ENCODE assay signal across 9 mouse cellular contexts in the genomic region with DNA sequence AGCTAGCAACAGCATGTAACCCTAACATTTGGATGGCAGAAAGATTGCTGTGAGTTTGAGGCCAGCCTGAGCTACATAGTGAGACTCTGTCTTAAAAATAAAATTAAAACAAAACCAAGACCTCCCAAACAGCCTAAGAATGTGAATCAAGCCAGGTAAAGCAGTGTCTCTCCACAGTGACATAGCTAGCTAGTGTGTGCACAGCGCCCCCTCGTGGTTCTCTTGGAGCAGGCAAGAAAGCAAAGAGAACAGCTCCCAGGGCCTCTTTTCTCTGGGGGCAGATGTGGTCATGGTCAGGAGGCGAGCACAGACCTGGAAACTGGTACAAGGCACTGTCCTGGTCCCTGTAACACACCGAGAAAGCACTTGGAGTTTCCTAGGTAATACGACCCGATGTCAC. TPM values are rescaled to one million over a fixed set of nuclear protein-coding genes. Genes with fewer than 3 reads are reported as not detected.
DNase-seq lines count a peak whose midpoint lies in the region; ATAC-seq lines count a peak whose summit lies in the region.
"Had no signal": no experiment of that assay in that cellular context is flagged by ENCODE, and none has a peak within 500 bp of the region (broad histone marks: within the 10 kb centered on the region; RNA-seq: fewer than 3 reads in every experiment).

No protein-coding gene starts in this region.

- peak; percentile 84 for DNase-seq in 3T3-L1 (ENCODE audit: low read depth, low spot score)
- DNase-seq in CD4-positive helper T cell, adult 2 months (ENCODE audit: low read depth, low spot score): peak; percentile 53
- peak; percentile 42 for DNase-seq in c-Kit-positive CD71-negative TER-119-negative erythroid progenitor cells, embryonic 14.5 days (ENCODE audit: low read depth)
- peak; percentile 82 for DNase-seq in forebrain, embryonic 14.5 days (ENCODE audit: low spot score)
- DNase-seq in lung, adult 18-20 months: peak; percentile 14 to 16
- DNase-seq in retina, postnatal 1 day: peak; percentile 85

- no peaks in the 10 kb centered on the region for H3K9me3 ChIP-seq in forebrain, embryonic 14.5 days (replicated peaks; ENCODE audit: control insufficient read depth, low read length)
- no peaks in the 10 kb centered on the region for H3K9me3 ChIP-seq in intestine, embryonic 15.5 days
- H3K9me3 ChIP-seq: stomach, embryonic 15.5 days had no signal

- H3K4me1 ChIP-seq in forebrain, embryonic 14.5 days (ENCODE audit: control insufficient read depth, insufficient read depth, low read length): no peaks in the 10 kb centered on the region
- no peaks in the 10 kb centered on the region for H3K4me1 ChIP-seq in intestine, embryonic 15.5 days (replicated peaks)
- H3K4me1 ChIP-seq: stomach, embryonic 15.5 days had no signal

- H3K4me3 ChIP-seq in forebrain, embryonic 14.5 days (ENCODE audit: low read depth, low read length): no peak overlapping the region
- H3K4me3 ChIP-seq in intestine, embryonic 15.5 days (replicated peaks): no peak overlapping the region
- H3K4me3 ChIP-seq: stomach, embryonic 15.5 days had no signal

- no peak overlapping the region for H3K4me2 ChIP-seq in forebrain, embryonic 14.5 days (ENCODE audit: low read length)
- H3K4me2 ChIP-seq in intestine, embryonic 15.5 days (replicated peaks): no peak overlapping the region
- H3K4me2 ChIP-seq: stomach, embryonic 15.5 days had no signal

- no peak overlapping the region for H3K9ac ChIP-seq in forebrain, embryonic 14.5 days (ENCODE audit: low read length)
- no peak overlapping the region for H3K9ac ChIP-seq in intestine, embryonic 15.5 days
- H3K9ac ChIP-seq: stomach, embryonic 15.5 days had no signal

- WGBS in forebrain, embryonic 14.5 days: 24% methylated on average over 6 of the region's 6 CpGs
- 20% methylated on average over 6 of the region's 6 CpGs for WGBS in intestine, embryonic 15.5 days

- no peaks in the 10 kb centered on the region for H3K36me3 ChIP-seq in forebrain, embryonic 14.5 days (ENCODE audit: control insufficient read depth, insufficient read depth, low read length)
- H3K36me3 ChIP-seq in intestine, embryonic 15.5 days: no peaks in the 10 kb centered on the region
- H3K36me3 ChIP-seq: stomach, embryonic 15.5 days had no signal

- H3K27me3 ChIP-seq in forebrain, embryonic 14.5 days (replicated peaks; ENCODE audit: control insufficient read depth, insufficient read depth, low read length): no peaks in the 10 kb centered on the region
- H3K27me3 ChIP-seq in intestine, embryonic 15.5 days (replicated peaks): no peaks in the 10 kb centered on the region
- H3K27me3 ChIP-seq: stomach, embryonic 15.5 days had no signal

- no peak overlapping the region for H3K27ac ChIP-seq in forebrain, embryonic 14.5 days (ENCODE audit: low read depth, low read length)
- H3K27ac ChIP-seq in intestine, embryonic 15.5 days: no peak overlapping the region
- H3K27ac ChIP-seq: stomach, embryonic 15.5 days had no signal

- ATAC-seq in forebrain, embryonic 14.5 days: no peak; the same call in 1 of the 2 replicates
- ATAC-seq in intestine, embryonic 15.5 days: peak; percentile 26; the same call in 1 of the 2 replicates
- ATAC-seq in erythroid progenitor cell, adult 5-6 weeks (replicated peaks; ENCODE audit: low FRiP score, poor library complexity, severe bottlenecking): no peak

RNA-seq across cellular contexts. Expression of gene Afap1, which starts 35.0 kb away (rescaled TPM):
- polyA plus RNA-seq in forebrain, embryonic 14.5 days (2014; fragmentation: Nextera tagmentation; extraction: Ambion mirVana): 36.9 and 45.8 TPM in 2 replicates
- 15.4 and 18.4 TPM in 2 replicates for polyA plus RNA-seq in intestine, embryonic 15.5 days (2015; fragmentation: Nextera tagmentation; extraction: Ambion mirVana)
- total RNA-seq in erythroid progenitor cell, adult 5-6 weeks (2015; ENCODE audit: low replicate concordance): 1.3 and 2.9 TPM in 2 replicates
- total RNA-seq in erythroid progenitor cell, adult 5-6 weeks (2017; ENCODE audit: low replicate concordance): 0.90 and 1.9 TPM in 2 replicates

Comparison
In these comparisons a context has a peak if more than half of its experiments do, and no peak if none do; other contexts are left out.
1. DNase-seq: peak in every context shown above with its lines; median percentile 85 in retina, postnatal 1 day; 84 in 3T3-L1; 82 in forebrain, embryonic 14.5 days; 53 in CD4-positive helper T cell, adult 2 months; 42 in c-Kit-positive CD71-negative TER-119-negative erythroid progenitor cells, embryonic 14.5 days; 15 in lung, adult 18-20 months.